Mouse (Mus musculus): ENCODE data around the gene Rsph3b.
"Not testable (repeated sequence)": the region's sequence is repeated elsewhere in the genome, so short reads cannot be mapped to it uniquely, and the experiment has no call there.

DNA sequence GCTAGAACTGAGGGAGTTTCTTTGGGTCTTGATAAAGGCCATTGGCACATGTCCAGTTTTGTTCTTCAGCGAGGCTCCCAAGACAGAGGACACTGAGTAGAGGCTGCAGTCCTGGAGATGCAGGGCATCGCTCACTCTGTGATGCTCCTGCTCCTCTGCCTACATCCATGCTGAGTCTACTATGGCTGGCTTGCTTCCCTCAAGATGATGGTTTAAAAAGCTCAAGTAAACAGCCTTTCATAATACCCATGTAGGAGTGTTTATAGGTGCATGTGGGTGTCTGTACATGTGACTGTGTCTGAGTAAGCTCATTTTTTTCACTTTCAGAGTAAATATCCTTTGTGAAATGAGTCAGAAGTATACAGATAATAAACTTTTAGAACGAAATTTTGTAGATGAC lies 26.5 kb upstream of the Rsph3b start:
- TF ChIP-seq CTCF (IDR thresholded peaks at IDR 0.05; ENCODE audit: borderline replicate concordance, insufficient read depth, low read depth, low read length); POLR2A (IDR thresholded peaks at IDR 0.05; ENCODE audit: borderline replicate concordance, insufficient read depth, low read length): not testable (repeated sequence)

Measured in cerebellum, adult 2 months (tissue).